Mouse (Mus musculus) hindbrain, embryonic 14.5 days (tissue): ENCODE measurements around the gene Dysf. TPM values are rescaled to one million over a fixed set of nuclear protein-coding genes. Genes with fewer than 3 reads are reported as not detected.
"Not testable (repeated sequence)": the region's sequence is repeated elsewhere in the genome, so short reads cannot be mapped to it uniquely, and the experiment has no call there.

Experiments used
- ATAC-seq: fragments of 200-750 bp; cut with Nextera tagmentation; 2 replicates; pipeline ENCODE4 v1.8.0; 2017; ENCODE audit warnings: moderate number of reproducible peaks, mild to moderate bottlenecking, moderate TSS enrichment, moderate library complexity; ENCODE audit not compliant: low FRiP score
- DNase-seq: peaks from one replicate; pipeline ENCODE4 v3.0.0-alpha.2; 2015; ENCODE audit warnings: low spot score
- H3K27ac ChIP-seq: fragments of 300-500 bp; sonication (generic); 2 replicates; pipeline ENCODE4 v1.5.1; 2014; ENCODE audit warnings: mild to moderate bottlenecking, moderate library complexity
- H3K27me3 ChIP-seq: fragments of 300-500 bp; sonication (generic); 2 replicates; pipeline ENCODE4 v1.6.1; 2014; ENCODE audit warnings: mild to moderate bottlenecking, low read length, mixed read lengths; ENCODE audit not compliant: control insufficient read depth, insufficient read depth
- H3K36me3 ChIP-seq: fragments of 300-500 bp; sonication (generic); replicated peaks from 2 replicates; pipeline ENCODE4 v1.6.1; 2014; ENCODE audit not compliant: control insufficient read depth, insufficient read depth
- H3K4me1 ChIP-seq: fragments of 300-500 bp; sonication (generic); replicated peaks from 2 replicates; pipeline ENCODE4 v1.6.1; 2014; ENCODE audit warnings: antibody characterized with exemption, low read length, mixed read lengths; ENCODE audit not compliant: control insufficient read depth, insufficient read depth
- H3K4me2 ChIP-seq: fragments of 300-500 bp; sonication (generic); replicated peaks from 2 replicates; pipeline ENCODE4 v1.6.1; 2014; ENCODE audit warnings: mild to moderate bottlenecking, moderate library complexity
- H3K4me3 ChIP-seq: fragments of 300-500 bp; sonication (generic); replicated peaks from 2 replicates; pipeline ENCODE4 v1.5.1; 2014; ENCODE audit warnings: mild to moderate bottlenecking, low read length
- H3K9ac ChIP-seq: fragments of 300-500 bp; sonication (generic); 2 replicates; pipeline ENCODE4 v1.6.1; 2014
- H3K9me3 ChIP-seq: fragments of 300-500 bp; sonication (generic); 2 replicates; pipeline ENCODE4 v1.6.1; 2016; ENCODE audit warnings: low read length; ENCODE audit not compliant: control insufficient read depth
- WGBS: fragments of 180-500 bp; shearing (Covaris S2); extraction: QIAGEN DNeasy Blood & Tissue Kit; methylation state at CpG from one replicate; pipeline ENCODE4 v1.1.7; 2014; 5-methylcytosine and 5-hydroxymethylcytosine counted together
- polyA plus RNA-seq: library from polyadenylated mRNA; unstranded; fragments of >200 nt; fragmentation: Nextera tagmentation; extraction: Ambion mirVana; gene quantifications from 2 replicates; pipeline ENCODE4 v1.2.1, GENCODE M21; 2014

The Dysf gene
- 3.3 TPM in 2 replicates for polyA plus RNA-seq

- no peak for ATAC-seq
- H3K4me1 ChIP-seq, result peaks cover 22% of the 10 kb centered on the region
- H3K27ac ChIP-seq, result no peak within 1 kb of the TSS
- H3K9ac ChIP-seq, result peak within 1 kb of the TSS; percentile 32
- H3K36me3 ChIP-seq, result no peaks in the 10 kb centered on the region
- peak within 1 kb of the TSS; percentile 29 for H3K4me3 ChIP-seq
- WGBS, result 1% methylated on average over 41 of the region's 41 CpGs
- H3K9me3 ChIP-seq, result no peaks in the 10 kb centered on the region
- peak within 1 kb of the TSS; percentile 60 for H3K4me2 ChIP-seq
- DNase-seq, result peak; percentile 44
- peaks cover 15% of the 10 kb centered on the region; the same call in 1 of the 2 replicates for H3K27me3 ChIP-seq
Observed at GRCm38 (mm10) chr6:84008363-84009171, at the start of gene Dysf. Gene Dysf, plus strand, starts transcription at chr6:84008590.

- no peak for DNase-seq
- Histone ChIP-seq H3K27ac (no peak overlapping the region), H3K9ac (no peak overlapping the region), H3K4me1 (no peaks in the 10 kb centered on the region), H3K4me3 (no peak overlapping the region), H3K27me3 (no peaks in the 10 kb centered on the region), H3K36me3 (peaks cover 82% of the 10 kb centered on the region), H3K4me2 (no peak overlapping the region), H3K9me3 (no peaks in the 10 kb centered on the region)
- 96% methylated on average over 5 of the region's 5 CpGs for WGBS
- ATAC-seq, result no peak
Observed at GRCm38 (mm10) chr6:83987642-83988041, 20.7 kb upstream of the Dysf start.

- no peak for ATAC-seq
- H3K4me3 ChIP-seq, result no peak overlapping the region
- 77% methylated on average over 1 of the region's 1 CpGs for WGBS
- H3K4me2 ChIP-seq, result no peak overlapping the region
- no peak overlapping the region for H3K27ac ChIP-seq
- no peaks in the 10 kb centered on the region for H3K9me3 ChIP-seq
- DNase-seq, result no peak
- no peak overlapping the region for H3K9ac ChIP-seq
- peaks cover 20% of the 10 kb centered on the region for H3K36me3 ChIP-seq
- peaks cover under 1% of the 10 kb centered on the region; the same call in 1 of the 2 replicates for H3K27me3 ChIP-seq
- no peaks in the 10 kb centered on the region for H3K4me1 ChIP-seq
Observed at GRCm38 (mm10) chr6:84002716-84003115, 5.7 kb upstream of the Dysf start.

GRCm38 (mm10) chr6:84004295-84004694 lies 4.1 kb upstream of the Dysf start:
- no peaks in the 10 kb centered on the region for H3K9me3 ChIP-seq
- DNase-seq, result no peak
- H3K9ac ChIP-seq, result no peak overlapping the region
- H3K36me3 ChIP-seq, result peaks cover 5% of the 10 kb centered on the region
- H3K4me2 ChIP-seq, result no peak overlapping the region
- peaks cover 10% of the 10 kb centered on the region for H3K4me1 ChIP-seq
- 82% methylated on average over 4 of the region's 4 CpGs for WGBS
- H3K27ac ChIP-seq, result no peak overlapping the region
- H3K27me3 ChIP-seq, result peaks cover 14% of the 10 kb centered on the region; the same call in 1 of the 2 replicates
- no peak overlapping the region for H3K4me3 ChIP-seq
- ATAC-seq, result no peak

GRCm38 (mm10) chr6:84009172-84009872 lies 932 bp downstream of the Dysf start:
- no peak for ATAC-seq
- DNase-seq, result no peak
- Histone ChIP-seq H3K9ac (peak overlapping the region; percentile 32; the same call in 1 of the 2 replicates), H3K27me3 (peaks cover 15% of the 10 kb centered on the region; the same call in 1 of the 2 replicates), H3K4me3 (peak overlapping the region; percentile 29), H3K4me2 (peak overlapping the region; percentile 60), H3K27ac (peak overlapping the region; percentile 8; the same call in 1 of the 2 replicates), H3K36me3 (no peaks in the 10 kb centered on the region), H3K4me1 (peaks cover 22% of the 10 kb centered on the region), H3K9me3 (no peaks in the 10 kb centered on the region)
- WGBS, result 25% methylated on average over 8 of the region's 8 CpGs

- no peak for ATAC-seq
- peak overlapping the region; percentile 8; the same call in 1 of the 2 replicates for H3K27ac ChIP-seq
Observed at GRCm38 (mm10) chr6:84009915-84010302, 1.5 kb downstream of the Dysf start.

GRCm38 (mm10) chr6:84010303-84011225 lies 2.2 kb downstream of the Dysf start:
- Histone ChIP-seq H3K4me1 (peaks cover 22% of the 10 kb centered on the region), H3K4me2 (no peak overlapping the region), H3K9ac (no peak overlapping the region), H3K27ac (no peak overlapping the region), H3K9me3 (no peaks in the 10 kb centered on the region), H3K36me3 (no peaks in the 10 kb centered on the region), H3K27me3 (peaks cover 15% of the 10 kb centered on the region; the same call in 1 of the 2 replicates), H3K4me3 (no peak overlapping the region)
- DNase-seq (no peak), ATAC-seq (peak; percentile 34; the same call in 1 of the 2 replicates)
- 28% methylated on average over 8 of the region's 8 CpGs for WGBS

More at GRCm38 (mm10) chr6:84009915-84010302, 1.5 kb downstream of the Dysf start:
- H3K9ac ChIP-seq, result no peak overlapping the region
- H3K27me3 ChIP-seq, result peaks cover 15% of the 10 kb centered on the region; the same call in 1 of the 2 replicates
- no peak for DNase-seq
- WGBS, result 31% methylated on average over 4 of the region's 4 CpGs
- H3K9me3 ChIP-seq, result no peaks in the 10 kb centered on the region
- H3K36me3 ChIP-seq, result no peaks in the 10 kb centered on the region
- no peak overlapping the region for H3K4me3 ChIP-seq
- peaks cover 22% of the 10 kb centered on the region for H3K4me1 ChIP-seq
- no peak overlapping the region for H3K4me2 ChIP-seq

GRCm38 (mm10) chr6:84014961-84015683 lies 6.7 kb downstream of the Dysf start:
- DNase-seq, H3K4me3 ChIP-seq, H3K9me3 ChIP-seq, H3K36me3 ChIP-seq, H3K4me2 ChIP-seq, H3K9ac ChIP-seq, ATAC-seq, H3K27ac ChIP-seq: not testable (repeated sequence)
- H3K27me3 ChIP-seq, result peaks cover 18% of the 10 kb centered on the region
- 68% methylated on average over 4 of the region's 4 CpGs for WGBS
- peaks cover 10% of the 10 kb centered on the region for H3K4me1 ChIP-seq
